1 mouse cellular context compared by ENCODE assay signal in genomic region chr13:96923134-96923533, GRCm38 (mm10). TPM values are rescaled to one million over a fixed set of nuclear protein-coding genes. Genes with fewer than 3 reads are reported as not detected.
"Had no signal": no experiment of that assay in that cellular context is flagged by ENCODE, and none has a peak within 500 bp of the region (broad histone marks: within the 10 kb centered on the region; RNA-seq: fewer than 3 reads in every experiment).

No protein-coding gene starts in this region.

RNA-seq across cellular contexts. Expression of gene Gcnt4, which starts 1.4 kb away (rescaled TPM):
- polyA plus RNA-seq: erythroblast, embryonic 14.5 days had no signal
